Mouse (Mus musculus): ENCODE data around the gene Dlgap4. TPM values are rescaled to one million over a fixed set of nuclear protein-coding genes. Genes with fewer than 3 reads are reported as not detected.
A peak's percentile ranks its signal among the peaks of the same experiment; 100 is the strongest.

Dlgap4 gene
- polyA plus RNA-seq, 1 experiment from 2014 or later, result 188 TPM

DNA sequence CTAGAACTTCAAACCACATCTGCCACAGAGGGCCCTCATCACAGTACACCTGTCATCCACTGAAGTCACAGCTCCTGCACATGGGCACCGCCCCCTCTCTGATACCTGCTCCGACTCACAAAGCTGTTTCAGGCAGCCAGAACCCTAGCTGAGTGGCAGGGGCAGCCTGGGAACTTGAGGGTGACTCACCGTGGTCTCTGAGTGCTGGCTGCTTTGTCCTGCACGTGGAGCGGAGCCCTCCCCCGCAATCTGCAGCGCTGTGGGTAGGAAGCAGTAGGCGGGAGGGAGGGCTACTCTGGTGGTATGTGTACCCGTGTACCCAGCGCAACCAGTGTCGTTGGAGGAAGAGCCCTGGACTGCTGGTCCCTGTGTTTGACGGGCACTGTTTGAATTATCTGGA is 69.5 kb downstream of the Dlgap4 start:
- Histone ChIP-seq H3K27me3 (replicated peaks) (no peaks in the 10 kb centered on the region; the same call in 1 of the 2 replicates), H3K9ac (replicated peaks) (no peak overlapping the region), H3K4me2 (no peak overlapping the region), H3K4me3 (replicated peaks) (no peak overlapping the region), H3K36me3 (no peaks in the 10 kb centered on the region), H3K9me3 (replicated peaks) (no peaks in the 10 kb centered on the region), H3K4me1 (peaks cover 6% of the 10 kb centered on the region), H3K27ac (replicated peaks) (no peak overlapping the region)
- WGBS, result 55% methylated on average over 12 of the region's 12 CpGs
- no peak for ATAC-seq (ENCODE audit: low FRiP score)

- Histone ChIP-seq H3K4me2 (no peak overlapping the region), H3K4me3 (replicated peaks) (no peak overlapping the region), H3K9me3 (replicated peaks) (no peaks in the 10 kb centered on the region), H3K27me3 (replicated peaks) (peaks cover 3% of the 10 kb centered on the region; the same call in 1 of the 2 replicates), H3K9ac (replicated peaks) (no peak overlapping the region), H3K4me1 (peaks cover 10% of the 10 kb centered on the region), H3K27ac (replicated peaks) (no peak overlapping the region), H3K36me3 (no peaks in the 10 kb centered on the region)
- WGBS, result 79% methylated on average over 14 of the region's 14 CpGs
- ATAC-seq (ENCODE audit: low FRiP score), result no peak
Measured at GRCm38 (mm10) chr2:156685999-156686398, 72.5 kb downstream of the Dlgap4 start.

- Histone ChIP-seq H3K27me3 (replicated peaks) (peaks cover 3% of the 10 kb centered on the region; the same call in 1 of the 2 replicates), H3K27ac (replicated peaks) (no peak overlapping the region), H3K9me3 (replicated peaks) (no peaks in the 10 kb centered on the region), H3K4me1 (peaks cover 18% of the 10 kb centered on the region), H3K4me2 (no peak overlapping the region), H3K4me3 (replicated peaks) (no peak overlapping the region), H3K9ac (replicated peaks) (no peak overlapping the region), H3K36me3 (no peaks in the 10 kb centered on the region)
- ATAC-seq (ENCODE audit: low FRiP score), result no peak
- 86% methylated on average over 4 of the region's 4 CpGs for WGBS
Measured at GRCm38 (mm10) chr2:156686754-156687153, 73.2 kb downstream of the Dlgap4 start.

DNA sequence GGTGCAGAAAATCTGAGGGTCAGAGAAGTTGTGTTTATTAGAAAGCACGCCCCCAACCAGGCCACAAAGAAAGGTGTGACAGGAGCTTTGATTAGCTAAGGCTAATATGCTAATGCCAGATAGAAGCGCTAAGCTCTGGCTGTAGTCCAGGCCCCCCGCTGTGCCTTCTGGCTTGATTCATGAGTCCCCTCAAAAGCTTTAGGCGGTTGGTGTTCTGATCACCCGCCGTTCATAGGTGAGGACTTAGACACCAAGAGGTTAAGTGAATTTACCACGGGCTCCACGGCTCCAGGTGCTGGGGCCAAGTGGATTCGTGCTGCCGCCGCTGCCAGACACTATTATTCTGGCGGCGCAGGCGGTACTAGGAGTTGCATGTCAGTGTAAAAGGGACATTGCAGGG is 75.1 kb downstream of the Dlgap4 start:
- H3K9me3 ChIP-seq (replicated peaks), result no peaks in the 10 kb centered on the region
- no peaks in the 10 kb centered on the region for H3K36me3 ChIP-seq
- H3K27ac ChIP-seq (replicated peaks), result no peak overlapping the region
- H3K4me1 ChIP-seq, result peaks cover 21% of the 10 kb centered on the region
- H3K9ac ChIP-seq (replicated peaks), result 0 out of 2 replicates have a peak overlapping the region, but pooled peaks have one; percentile 1
- ATAC-seq (ENCODE audit: low FRiP score), result no peak
- no peak overlapping the region for H3K4me3 ChIP-seq (replicated peaks)
- WGBS, result 4% methylated on average over 14 of the region's 14 CpGs
- H3K27me3 ChIP-seq (replicated peaks), result peaks cover 3% of the 10 kb centered on the region; the same call in 1 of the 2 replicates
- H3K4me2 ChIP-seq, result no peak overlapping the region; the same call in 1 of the 2 replicates

GRCm38 (mm10) chr2:156690833-156691232 is 77.3 kb downstream of the Dlgap4 start:
- H3K9ac ChIP-seq (replicated peaks), result no peak overlapping the region
- no peak overlapping the region for H3K4me2 ChIP-seq
- H3K36me3 ChIP-seq, result no peaks in the 10 kb centered on the region
- H3K27me3 ChIP-seq (replicated peaks), result 0 out of 2 replicates have a peak, but pooled peaks cover 3% of the 10 kb centered on the region
- H3K4me1 ChIP-seq, result peaks cover 24% of the 10 kb centered on the region
- no peak overlapping the region for H3K27ac ChIP-seq (replicated peaks)
- H3K4me3 ChIP-seq (replicated peaks), result no peak overlapping the region
- 26% methylated on average over 2 of the region's 2 CpGs for WGBS
- H3K9me3 ChIP-seq (replicated peaks), result no peaks in the 10 kb centered on the region
- ATAC-seq (ENCODE audit: low FRiP score), result no peak

GRCm38 (mm10) chr2:156691746-156692145 is 78.2 kb downstream of the Dlgap4 start:
- Histone ChIP-seq H3K4me1 (peaks cover 24% of the 10 kb centered on the region), H3K4me3 (replicated peaks) (no peak overlapping the region), H3K9me3 (replicated peaks) (no peaks in the 10 kb centered on the region), H3K4me2 (no peak overlapping the region), H3K36me3 (no peaks in the 10 kb centered on the region), H3K9ac (replicated peaks) (no peak overlapping the region), H3K27ac (replicated peaks) (peak overlapping the region; percentile 52; the same call in 1 of the 2 replicates), H3K27me3 (replicated peaks) (0 out of 2 replicates have a peak, but pooled peaks cover 3% of the 10 kb centered on the region)
- ATAC-seq (ENCODE audit: low FRiP score), result no peak
- 39% methylated on average over 9 of the region's 9 CpGs for WGBS

DNA sequence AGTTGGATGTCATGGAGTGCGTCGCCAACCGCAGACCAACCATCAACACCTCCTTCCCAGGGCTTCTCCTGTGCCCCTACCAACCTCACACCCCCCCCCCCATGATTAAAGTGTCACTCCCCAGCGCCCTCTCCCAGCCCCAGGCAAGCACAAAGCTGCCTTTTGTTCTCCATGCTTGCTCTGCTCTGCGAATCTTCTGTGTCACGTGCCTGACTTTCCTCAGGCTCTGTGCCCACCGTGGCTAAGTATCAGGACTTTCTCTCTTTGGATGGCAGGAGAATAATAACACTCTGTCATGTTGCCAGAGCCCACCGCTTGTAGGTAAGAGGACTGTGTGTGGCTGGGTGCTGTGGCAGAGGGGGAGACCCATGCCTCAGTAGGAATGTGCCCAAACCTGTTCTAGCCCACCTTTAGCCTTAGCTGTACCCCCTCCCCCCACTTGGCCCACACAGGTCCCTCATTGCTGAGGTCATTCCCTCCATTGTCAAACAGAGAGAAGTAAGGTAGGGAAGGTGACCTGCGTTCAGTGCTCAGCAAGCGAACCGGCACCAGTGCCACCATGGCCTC is 79.8 kb downstream of the Dlgap4 start:
- Histone ChIP-seq H3K4me1 (peaks cover 34% of the 10 kb centered on the region), H3K9ac (replicated peaks) (no peak overlapping the region), H3K36me3 (no peaks in the 10 kb centered on the region), H3K27me3 (replicated peaks) (0 out of 2 replicates have a peak, but pooled peaks cover 3% of the 10 kb centered on the region), H3K27ac (replicated peaks) (no peak overlapping the region), H3K9me3 (replicated peaks) (no peaks in the 10 kb centered on the region), H3K4me3 (replicated peaks) (no peak overlapping the region), H3K4me2 (no peak overlapping the region)
- ATAC-seq (ENCODE audit: low FRiP score), result no peak
- 54% methylated on average over 11 of the region's 11 CpGs for WGBS

GRCm38 (mm10) chr2:156697261-156697660 is 83.8 kb downstream of the Dlgap4 start:
- H3K4me1 ChIP-seq, result peaks cover 16% of the 10 kb centered on the region
- H3K4me3 ChIP-seq (replicated peaks), result no peak overlapping the region
- H3K4me2 ChIP-seq, result no peak overlapping the region
- no peak overlapping the region for H3K9ac ChIP-seq (replicated peaks)
- H3K27me3 ChIP-seq (replicated peaks), result no peaks in the 10 kb centered on the region
- no peak for ATAC-seq (ENCODE audit: low FRiP score)
- H3K9me3 ChIP-seq (replicated peaks), result no peaks in the 10 kb centered on the region
- H3K36me3 ChIP-seq, result peaks cover 3% of the 10 kb centered on the region; the same call in 1 of the 2 replicates
- H3K27ac ChIP-seq (replicated peaks), result no peak overlapping the region
- 45% methylated on average over 8 of the region's 8 CpGs for WGBS

DNA sequence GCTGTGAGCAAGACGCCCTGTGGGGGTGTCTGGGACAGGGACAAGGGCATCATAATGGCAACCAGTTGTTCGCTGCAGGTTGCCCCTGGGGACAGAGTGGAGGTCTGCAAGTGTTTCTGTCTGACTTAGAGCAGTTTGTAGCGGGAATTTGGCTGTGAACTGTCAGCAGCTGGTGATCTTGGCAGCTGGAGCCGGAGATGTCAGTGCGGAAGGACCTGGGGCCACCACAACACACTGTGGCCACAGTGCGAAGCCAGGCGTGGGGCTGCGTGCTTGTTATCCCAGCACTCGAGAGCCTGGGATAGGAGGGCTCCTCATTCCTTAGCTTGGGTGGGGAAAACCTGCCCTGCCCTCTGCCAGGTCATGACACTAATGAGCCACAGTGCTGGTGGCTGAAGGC is 84.7 kb downstream of the Dlgap4 start:
- WGBS, result 67% methylated on average over 9 of the region's 9 CpGs
- Histone ChIP-seq H3K9ac (replicated peaks) (no peak overlapping the region), H3K4me3 (replicated peaks) (no peak overlapping the region), H3K36me3 (peaks cover 3% of the 10 kb centered on the region; the same call in 1 of the 2 replicates), H3K4me2 (no peak overlapping the region), H3K27ac (replicated peaks) (no peak overlapping the region), H3K9me3 (replicated peaks) (no peaks in the 10 kb centered on the region), H3K27me3 (replicated peaks) (no peaks in the 10 kb centered on the region), H3K4me1 (peaks cover 16% of the 10 kb centered on the region)
- ATAC-seq (ENCODE audit: low FRiP score), result no peak

DNA sequence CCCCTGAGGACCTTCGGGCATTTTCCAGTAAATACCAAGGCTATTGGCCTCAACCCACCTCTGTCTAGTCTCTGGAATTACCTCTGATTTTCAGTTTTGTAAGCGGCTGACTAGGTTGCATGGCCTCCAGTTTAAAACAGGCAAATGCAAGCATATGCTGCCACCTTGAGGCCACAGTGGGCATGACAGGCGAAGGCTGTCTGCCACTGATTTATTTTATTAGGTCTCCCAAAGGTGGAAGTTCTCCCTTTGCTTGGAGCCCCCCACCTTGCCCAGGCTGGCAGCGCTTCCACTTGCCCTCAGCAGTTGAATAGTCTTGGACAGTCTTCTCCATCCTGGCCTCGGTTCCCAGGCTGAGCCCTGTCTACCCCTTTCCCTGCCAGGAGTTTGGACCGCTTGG is 92.0 kb downstream of the Dlgap4 start:
- Histone ChIP-seq H3K4me1 (no peaks in the 10 kb centered on the region), H3K9me3 (replicated peaks) (no peaks in the 10 kb centered on the region), H3K36me3 (peaks cover 11% of the 10 kb centered on the region; the same call in 1 of the 2 replicates), H3K4me2 (no peak overlapping the region), H3K9ac (replicated peaks) (no peak overlapping the region), H3K4me3 (replicated peaks) (no peak overlapping the region), H3K27ac (replicated peaks) (no peak overlapping the region; the same call in 1 of the 2 replicates), H3K27me3 (replicated peaks) (no peaks in the 10 kb centered on the region; the same call in 1 of the 2 replicates)
- ATAC-seq (ENCODE audit: low FRiP score), result no peak
- WGBS, result 19% methylated on average over 6 of the region's 6 CpGs

DNA sequence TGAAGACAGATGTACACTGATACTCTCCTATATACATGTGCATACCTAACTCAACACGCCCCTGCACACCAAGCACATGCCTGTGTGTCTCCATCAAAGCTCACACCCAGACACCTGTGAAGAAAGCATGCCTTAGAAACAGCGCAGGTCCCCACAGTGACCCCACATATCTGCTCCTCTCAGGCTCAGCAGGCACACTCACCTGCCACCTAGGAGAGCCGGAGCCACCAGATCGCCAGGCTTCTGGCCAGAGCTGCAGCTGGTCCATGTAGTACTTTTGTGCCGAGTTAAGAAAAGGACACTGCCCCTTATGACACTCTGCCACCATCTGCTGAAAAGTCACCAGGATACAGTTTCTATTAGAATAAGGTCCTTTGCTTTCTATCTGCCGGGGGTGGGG is 103.2 kb downstream of the Dlgap4 start:
- WGBS, result 78% methylated on average over 6 of the region's 6 CpGs
- Histone ChIP-seq H3K9me3 (replicated peaks) (no peaks in the 10 kb centered on the region), H3K36me3 (peaks cover 3% of the 10 kb centered on the region; the same call in 1 of the 2 replicates), H3K4me1 (peaks cover 30% of the 10 kb centered on the region), H3K4me2 (no peak overlapping the region), H3K4me3 (replicated peaks) (no peak overlapping the region), H3K9ac (replicated peaks) (no peak overlapping the region), H3K27ac (replicated peaks) (no peak overlapping the region), H3K27me3 (replicated peaks) (no peaks in the 10 kb centered on the region)
- ATAC-seq (ENCODE audit: low FRiP score), result no peak
